Mouse (Mus musculus) left cerebral cortex, postnatal 36 days (tissue): ENCODE results near the gene Sart3. TPM values are rescaled to one million over a fixed set of nuclear protein-coding genes. Genes with fewer than 3 reads are reported as not detected.

ENCODE experiments used
- DNase-seq, 2 experiments: peaks; one replicate each; pipeline ENCODE4 v3.0.0; 2021 to 2022; ENCODE audit warnings: low spot score in 2 of 2, mixed read lengths in 1 of 2
- intact Hi-C: fragments of 180-260 bp; cut with DNase I; formaldehyde crosslinking; loops from one replicate; pipeline ENCODE4 v1.15.1; 2025
- total RNA-seq, 2 experiments: library from RNA; stranded (reverse); gene quantifications; 2 replicates each; pipeline ENCODE4 v1.2.3; 2021

Sart3 gene
- total RNA-seq, 2 experiments from 2014 or later: 34.3 to 45.9 TPM

DNA sequence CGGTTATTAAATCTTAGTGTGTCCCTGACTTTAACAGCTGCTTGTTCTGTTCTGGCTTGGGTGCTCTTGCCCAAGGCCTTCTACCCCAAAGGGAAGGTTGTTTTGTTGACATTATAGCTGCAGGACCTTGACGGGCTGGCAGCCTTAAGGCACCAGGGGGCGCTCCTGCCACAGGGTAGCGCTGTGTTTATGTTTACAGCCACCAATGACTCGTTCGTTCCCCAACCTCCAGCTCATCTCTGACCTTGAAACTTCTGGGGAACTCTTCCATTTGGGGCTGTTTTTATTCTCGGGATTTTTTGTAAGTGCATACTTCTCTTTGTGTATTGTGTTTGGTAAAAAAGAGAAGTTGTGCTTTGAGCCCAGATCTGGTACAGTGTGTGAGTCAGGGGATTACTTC, 1.4 kb upstream of the Sart3 start:
- intact Hi-C loops: loop anchor here (1.0 to 5.0 kb wide), 4 partner anchors 36 to 181 kb away; partner anchors contain the start of gene Ficd

DNA sequence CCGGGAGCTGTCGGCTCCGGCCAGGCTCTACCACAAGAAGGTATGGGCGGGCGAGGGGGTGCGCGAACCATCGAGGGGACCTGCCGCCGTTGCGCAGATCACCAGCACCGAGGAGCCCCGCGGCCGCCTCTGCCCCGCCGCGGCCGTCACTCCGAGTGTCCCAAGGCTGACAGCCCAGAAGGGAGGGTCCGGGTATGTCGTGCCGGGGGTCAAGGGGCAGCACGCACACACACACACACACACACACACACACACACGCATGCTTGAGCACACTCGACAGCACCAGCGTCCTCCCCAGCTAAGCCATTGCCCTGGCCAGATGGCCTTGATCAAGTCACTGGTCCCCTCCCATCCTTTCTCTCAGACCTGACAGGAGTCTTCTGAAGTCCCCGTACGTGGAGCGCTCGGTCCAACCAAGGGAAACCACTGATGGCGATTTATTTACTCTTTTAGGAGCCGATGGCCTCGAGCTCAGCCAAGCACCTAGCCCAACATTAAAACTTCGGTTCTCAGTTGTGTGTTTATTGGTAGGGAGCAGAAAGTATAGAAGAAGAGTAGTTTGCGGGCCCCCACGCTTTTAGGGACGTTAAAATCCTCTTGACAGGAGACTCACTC, 702 bp upstream of the Sart3 start:
- DNase-seq: no peak
- intact Hi-C loops: loop anchor here (1.0 to 5.0 kb wide), 3 partner anchors 36 to 72 kb away; partner anchors contain the start of gene Ficd

More for the DNA sequence above, 1.4 kb upstream of the Sart3 start:
- DNase-seq: peak; percentile 79 to 82

DNA sequence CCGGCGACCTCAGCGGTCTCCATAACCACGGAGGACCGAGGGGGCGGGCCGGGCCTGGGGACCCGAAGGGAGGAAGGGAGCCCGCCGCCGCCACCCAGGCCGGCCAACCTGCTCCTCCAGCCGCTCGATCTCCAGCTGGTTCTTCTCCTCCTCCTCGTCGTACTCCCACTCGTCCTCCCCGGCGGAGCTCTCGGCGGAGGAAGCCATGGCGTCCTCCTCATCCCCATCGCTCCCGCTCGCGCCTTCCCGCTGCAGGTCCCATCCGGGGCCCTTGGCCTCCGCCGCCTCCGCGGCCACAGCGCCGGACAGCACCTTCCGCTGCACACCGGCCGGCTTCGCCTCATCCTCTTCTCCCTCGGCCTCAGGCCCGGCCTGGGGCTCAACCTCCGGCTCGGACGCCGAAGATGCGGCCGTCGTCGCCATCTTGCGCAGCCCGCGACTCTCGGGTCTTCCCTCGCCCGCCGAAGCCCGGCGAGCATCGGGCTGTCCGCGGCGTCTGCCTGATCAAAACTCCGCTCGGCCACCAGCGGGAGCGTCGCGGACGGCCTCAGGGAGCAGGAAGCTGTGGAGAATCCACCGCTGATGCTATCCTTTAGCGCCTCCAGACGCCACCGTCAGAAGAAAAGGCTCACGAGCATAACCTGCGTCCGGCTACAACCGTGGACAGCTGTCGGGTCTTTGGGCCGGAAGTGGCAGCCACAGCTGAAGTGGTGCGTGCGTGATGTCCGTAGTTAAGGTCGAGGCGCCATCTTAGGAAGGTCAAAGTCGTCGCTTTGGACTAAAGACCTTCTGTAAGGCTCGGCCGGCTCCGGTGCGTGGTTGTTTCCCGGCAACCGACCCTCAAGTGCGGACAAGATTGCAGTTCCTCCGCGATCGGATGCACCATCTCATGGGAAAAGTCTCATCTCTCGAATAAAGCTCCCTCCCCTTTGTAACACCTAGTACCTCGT, 822 bp downstream of the Sart3 start:
- peak; percentile 90 to 91 for DNase-seq
- intact Hi-C loops: loop anchor here (2.0 to 5.0 kb wide), 2 partner anchors 34 to 73 kb away; partner anchors contain the start of gene Ficd

DNA sequence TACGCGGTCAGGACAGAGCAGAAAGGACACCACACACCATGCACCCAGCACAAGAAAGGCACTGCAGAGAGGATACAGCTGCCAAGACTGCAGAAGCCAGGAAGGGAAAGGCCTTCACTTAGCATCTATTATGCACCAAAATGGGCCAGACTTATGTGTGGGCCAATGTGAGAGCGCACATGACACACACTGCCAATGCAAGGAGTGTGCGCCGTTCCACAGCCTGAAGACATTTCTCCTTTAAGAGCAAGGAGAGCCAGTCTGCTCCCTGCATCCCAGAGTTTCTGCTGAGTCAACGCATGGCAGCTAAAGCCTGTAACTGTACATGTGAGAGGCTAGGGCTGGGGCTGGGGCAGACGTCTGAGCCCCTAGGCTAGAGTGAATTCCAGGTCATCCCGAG, 3.5 kb downstream of the Sart3 start:
- intact Hi-C loops: no loop called here
- no peak for DNase-seq

DNA sequence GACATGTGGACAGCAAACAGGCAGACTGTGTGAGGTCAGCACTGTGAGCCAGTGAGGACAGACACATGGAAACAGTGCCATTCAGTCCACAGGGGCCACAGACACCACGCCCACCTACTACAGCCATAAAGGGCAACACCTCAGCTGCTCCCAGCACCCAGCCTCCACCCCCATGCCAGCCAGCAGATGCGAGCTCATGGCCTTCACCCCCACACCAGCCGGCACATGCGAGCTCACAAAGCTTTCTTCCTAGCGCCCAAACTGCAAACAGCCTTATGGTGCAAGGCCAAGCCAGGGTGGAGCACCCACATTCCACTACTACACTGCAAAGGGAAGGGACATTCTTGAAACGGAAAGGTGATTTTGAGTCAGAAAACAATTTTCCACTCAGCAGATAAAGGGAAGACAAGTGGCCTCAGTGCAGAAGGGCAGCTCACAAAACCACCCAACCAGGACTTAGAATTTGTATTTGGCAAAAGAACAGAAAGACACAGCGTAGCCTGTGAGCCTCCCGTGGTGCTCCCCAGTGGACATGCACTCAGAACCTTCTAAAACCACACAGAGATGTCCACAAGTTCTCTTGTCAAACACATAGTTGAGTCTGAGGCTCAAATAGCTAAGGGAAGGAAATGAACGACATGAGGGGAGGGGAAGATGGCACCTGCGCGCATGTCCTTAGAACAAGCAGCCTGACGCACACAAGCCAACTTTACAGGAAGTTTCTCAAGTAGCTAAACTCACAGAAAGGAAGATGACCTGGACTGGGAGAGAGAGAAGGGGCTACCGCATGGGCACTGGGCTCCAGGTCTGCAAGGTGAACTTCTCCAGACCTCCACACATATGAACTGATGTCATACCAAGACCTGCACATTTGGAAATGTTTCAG, 6.4 kb downstream of the Sart3 start:
- no peak for DNase-seq
- intact Hi-C loops: no loop called here

DNA sequence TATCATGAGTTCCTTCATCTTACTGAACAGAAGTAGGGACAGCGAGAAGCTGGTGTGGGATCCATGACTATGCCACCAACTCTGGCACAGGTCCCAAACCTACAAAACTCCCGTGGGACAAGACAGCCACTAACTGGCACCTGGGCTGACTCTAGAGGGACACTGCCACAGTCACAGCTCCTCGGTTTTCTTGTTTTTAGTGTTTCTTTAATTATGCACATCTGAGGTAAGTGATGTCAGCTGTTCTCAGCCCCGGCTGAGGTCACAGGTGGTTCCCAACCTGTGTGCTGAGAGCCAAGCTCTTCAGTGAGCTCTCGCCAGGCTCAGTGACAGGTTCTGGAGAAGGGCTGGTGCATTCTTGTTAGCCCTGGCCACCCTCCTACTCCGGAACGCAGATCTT, 7.9 kb downstream of the Sart3 start:
- intact Hi-C loops: no loop called here
- DNase-seq: no peak

DNA sequence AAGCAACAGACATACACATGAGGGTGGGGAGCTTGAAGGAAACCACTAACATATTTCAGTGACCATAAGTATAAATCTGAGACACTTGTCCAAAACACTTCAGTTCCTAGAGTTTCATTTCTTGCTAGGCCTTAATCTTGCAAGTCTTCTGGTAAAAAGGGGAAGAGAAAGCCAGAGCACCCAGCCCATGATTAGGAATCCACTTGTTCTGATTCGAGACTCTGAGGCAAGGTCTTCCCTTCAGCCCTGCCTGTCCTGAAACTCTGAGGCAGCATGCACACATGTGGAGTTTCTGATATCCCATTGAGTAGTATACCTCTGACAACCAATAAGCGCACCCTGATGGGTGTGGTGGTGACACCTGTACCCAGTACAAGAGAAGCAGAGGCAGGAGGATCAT, 10.7 kb downstream of the Sart3 start:
- DNase-seq: no peak
- intact Hi-C loops: no loop called here

DNA sequence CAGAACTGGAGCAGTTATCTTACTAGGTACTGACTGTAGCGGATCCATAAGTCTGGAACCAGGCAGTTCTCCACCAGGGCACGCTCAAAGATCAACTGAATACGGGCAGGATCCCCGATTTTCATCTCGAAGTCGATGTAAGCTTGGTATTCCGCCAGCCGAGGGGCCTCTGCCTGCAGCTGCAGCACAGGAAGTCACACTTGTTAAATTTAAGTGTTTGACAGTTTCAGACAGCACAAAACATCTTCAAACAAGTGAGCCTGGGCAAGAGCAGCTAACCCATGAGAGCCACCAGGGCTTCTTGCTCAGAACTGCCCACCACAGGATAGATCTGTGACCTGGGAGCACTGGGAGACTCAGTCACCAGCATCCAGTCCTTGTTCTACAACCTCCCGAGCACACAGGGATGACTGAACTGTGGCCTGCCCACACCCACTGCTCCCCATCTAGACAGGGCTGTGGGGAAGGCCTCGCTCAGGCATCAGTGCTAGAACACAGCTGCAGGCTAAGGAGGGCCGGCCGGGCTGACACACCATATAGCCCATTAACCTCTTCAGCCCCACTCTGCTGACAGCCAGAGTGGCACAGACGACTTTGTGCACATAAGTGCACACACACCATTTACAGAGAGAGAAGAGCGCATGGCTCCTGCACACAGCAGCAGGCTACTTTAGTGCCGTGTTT, 16.8 kb downstream of the Sart3 start:
- DNase-seq: no peak
- intact Hi-C loops: no loop called here

DNA sequence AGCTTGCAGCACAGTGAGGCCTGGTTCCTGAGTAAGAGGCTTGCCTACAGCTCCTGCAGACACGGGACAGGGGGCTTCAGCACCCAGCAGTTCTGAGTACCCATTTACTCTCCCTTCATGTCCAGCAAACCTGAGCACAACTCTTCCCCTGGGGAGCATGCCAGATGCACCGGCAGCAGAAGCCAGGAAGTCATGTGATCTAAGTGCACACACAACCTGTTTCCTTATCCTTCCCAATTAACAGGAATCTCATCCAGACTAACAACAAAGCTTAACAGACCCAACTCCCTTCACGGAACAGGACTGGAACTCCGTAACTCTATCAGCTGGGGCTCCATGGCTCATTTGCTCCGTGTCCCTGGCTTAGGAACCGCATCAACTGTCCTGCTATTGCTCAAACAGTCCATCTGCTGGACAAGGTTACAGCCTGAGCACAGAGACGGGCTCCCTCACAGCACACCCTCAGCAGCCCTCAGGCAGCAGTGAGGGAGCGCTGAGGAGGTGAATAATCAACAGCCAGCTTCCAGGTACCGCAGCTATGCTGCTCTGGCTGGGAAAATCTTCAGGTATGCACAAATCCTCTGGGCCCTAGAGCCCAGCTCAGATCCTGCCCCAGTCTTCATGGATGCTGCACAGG, 20.7 kb downstream of the Sart3 start:
- no peak for DNase-seq
- intact Hi-C loops: no loop called here

DNA sequence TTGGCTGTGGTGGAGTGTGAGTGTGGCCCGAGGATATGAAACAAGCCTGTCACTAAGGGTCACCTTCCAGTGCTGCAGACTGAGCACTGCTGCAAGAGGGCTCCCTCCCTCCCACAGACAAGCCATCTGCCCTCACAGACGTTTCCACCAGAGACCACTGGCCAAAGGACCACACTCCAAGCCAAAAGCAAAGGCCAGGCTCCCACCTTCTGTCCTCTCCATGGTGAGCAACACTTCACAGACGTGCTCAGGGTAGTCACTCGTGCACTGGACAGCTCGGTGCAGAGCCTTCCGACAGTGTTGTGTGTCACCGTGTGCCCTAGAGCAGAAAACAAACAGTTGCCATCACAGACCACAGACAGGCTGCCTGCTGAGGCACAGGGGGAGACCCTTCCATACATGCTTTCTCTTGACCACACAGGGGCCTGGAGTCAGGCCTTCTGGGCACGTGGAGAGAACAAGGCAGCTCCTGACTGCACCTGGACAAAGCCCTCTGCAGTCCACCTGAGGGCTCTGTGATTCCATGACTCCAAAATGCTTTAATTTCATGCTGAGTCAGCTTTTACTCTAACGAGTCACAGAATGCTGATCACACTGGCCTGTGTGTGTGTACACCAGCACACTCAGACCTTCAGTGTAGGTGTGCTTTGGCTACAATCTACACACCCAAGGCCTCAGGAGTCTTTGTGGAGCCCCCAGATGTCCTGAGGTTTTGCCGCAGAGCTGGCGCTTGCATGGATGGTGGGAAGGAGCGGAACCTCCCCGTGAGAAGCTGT, 23.6 kb downstream of the Sart3 start:
- intact Hi-C loops: no loop called here
- no peak for DNase-seq

DNA sequence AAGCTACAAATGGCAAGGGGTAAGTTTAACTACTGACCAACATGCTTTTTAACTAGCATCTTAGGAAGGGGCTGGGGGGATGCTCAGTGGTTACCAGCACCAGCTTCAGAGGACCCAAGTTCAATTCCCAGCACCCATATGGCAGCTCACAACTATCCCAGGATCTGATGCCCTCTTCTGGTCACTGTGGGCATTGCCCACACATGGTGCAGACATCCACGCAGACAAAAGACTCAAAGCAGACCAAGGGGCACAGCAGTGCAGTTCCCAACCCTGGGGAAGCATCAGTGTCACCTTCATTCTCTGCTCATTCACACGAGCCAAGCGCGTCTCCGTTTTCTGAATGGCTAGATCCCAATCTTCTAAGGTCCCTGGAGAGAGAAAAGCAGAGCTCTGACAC, 24.7 kb downstream of the Sart3 start:
- intact Hi-C loops: no loop called here

DNA sequence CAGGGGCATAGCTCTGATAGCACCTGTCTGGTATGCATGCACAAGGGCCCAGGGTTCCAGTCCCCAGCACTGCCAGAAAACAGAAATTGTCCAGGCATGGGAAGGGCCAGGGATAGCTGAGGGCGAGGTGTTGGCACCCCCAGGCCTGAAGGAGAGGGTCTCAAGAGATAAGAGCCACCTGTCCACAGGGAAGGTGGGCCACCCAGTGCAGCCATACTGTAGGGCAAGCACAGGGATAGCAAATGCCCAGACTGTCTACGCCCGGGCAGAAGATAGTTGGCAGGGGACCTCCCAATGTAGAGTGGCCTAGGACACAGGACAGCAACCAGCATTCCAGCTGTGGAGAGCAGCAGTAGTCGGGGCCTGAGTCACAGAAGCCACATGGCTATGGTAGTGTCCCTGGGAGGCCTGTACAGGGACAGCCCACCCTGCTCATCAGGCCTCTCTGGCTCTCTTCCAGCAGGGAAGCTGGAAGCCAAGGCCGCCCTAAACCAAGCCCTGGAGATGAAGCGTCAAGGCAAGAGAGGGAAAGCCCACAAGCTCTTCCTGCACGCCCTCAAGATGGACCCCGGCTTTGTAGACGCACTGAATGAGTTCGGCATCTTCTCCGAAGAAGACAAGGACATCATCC, 34.6 kb downstream of the Sart3 start:
- intact Hi-C loops: loop anchor here (5.0 kb wide), 1 partner anchor 35 kb away; the partner anchor contains the start of genes Iscu and Sart3
- no peak for DNase-seq

More for the DNA sequence above, 24.7 kb downstream of the Sart3 start:
- no peak for DNase-seq

DNA sequence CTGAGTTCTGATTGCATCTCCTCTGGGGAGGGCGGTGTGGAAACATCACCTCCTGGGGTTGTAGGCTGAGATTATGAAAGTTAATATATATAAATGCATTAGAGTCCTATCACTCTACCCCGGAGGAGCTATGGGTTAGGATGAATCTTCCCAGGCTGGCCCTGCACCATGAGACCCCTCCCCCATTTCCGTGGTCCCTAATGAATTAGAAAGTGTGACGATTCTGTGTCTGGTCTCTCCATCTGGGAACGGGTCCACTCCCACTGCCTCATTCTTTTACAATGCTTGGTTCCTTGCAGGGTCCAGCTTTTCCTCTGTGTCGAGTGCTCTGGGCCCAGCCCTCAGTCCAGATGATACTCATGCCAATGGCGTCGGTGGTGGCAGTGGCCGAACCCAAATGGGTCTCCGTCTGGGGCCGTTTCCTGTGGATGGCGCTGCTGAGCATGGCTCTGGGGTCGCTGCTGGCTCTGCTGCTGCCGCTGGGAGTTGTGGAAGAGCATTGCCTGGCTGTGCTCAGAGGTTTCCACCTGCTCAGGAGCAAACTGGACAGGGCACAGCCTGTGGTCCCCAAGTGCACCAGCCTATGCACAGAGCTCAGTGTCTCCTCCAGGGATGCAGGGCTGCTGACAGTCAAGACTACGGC, 35.7 kb downstream of the Sart3 start:
- intact Hi-C loops: loop anchor here (5.0 kb wide), 1 partner anchor 36 kb away; the partner anchor contains the start of genes Iscu and Sart3
- DNase-seq: no peak

DNA sequence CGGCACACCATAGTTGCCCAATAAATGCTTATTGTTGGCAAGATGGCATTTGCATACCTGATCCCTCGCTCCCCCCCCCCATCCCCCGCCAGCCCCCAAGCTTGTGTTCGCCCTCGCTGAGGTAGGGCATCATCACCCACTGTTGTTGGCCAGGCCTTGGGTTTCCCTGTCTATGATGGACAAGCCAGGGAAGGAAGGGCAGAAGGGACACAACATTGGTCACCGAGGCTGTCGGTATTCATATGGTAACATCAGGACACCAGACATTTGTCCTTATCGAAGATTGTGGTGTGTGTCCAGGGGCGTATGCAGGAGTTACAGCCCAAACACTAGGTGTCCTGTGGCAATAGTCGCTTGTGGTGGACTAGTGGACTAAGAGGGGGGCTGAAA, 36.2 kb downstream of the Sart3 start:
- intact Hi-C loops: loop anchor here (5.0 kb wide), 1 partner anchor 36 kb away; the partner anchor contains the start of genes Iscu and Sart3
- no peak for DNase-seq

DNA sequence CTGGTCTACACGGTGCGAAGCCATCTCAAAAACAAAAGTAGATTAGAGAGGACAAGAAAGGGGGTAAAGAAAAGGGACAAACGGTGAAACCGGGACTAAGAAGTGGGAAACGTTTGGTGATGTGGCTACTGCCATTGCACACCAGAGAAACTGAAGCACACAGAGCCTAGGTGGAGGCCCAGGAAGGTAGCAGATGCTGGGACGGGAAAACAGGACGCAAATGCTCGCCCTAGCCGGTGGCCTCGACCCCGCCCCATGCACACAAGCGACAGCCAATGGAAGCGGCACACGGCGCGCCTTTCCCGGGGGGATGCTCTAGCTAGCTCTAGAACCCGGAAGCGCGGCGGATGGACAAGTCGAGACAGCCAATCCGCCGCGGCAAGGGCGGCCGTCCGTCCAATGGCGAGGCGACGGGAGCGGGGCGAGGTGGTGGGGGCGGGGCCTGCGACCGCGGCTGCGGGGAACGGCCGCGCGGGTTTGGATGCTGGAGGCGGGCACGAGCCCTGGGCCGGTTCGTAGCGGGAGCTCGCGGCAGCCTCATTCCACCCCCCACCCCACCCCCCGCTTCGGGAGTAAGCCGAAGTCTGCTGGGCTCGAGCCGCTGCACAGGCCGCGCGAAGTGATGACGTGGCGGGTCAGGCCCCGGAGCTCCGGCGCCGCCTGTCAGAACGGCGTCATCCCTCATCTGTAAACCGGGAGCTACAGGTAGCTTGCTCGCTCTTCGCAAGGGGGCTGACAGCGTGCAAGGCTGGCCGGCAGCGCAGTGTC, 36.8 kb downstream of the Sart3 start, which contains the start of gene Ficd:
Gene Ficd, plus strand, starts transcription at position 459 of the 768 bp plus-strand sequence.
- intact Hi-C loops: loop anchor here (5.0 kb wide), 1 partner anchor 37 kb away; the partner anchor contains the start of genes Iscu and Sart3
- peak; percentile 90 for DNase-seq

DNA sequence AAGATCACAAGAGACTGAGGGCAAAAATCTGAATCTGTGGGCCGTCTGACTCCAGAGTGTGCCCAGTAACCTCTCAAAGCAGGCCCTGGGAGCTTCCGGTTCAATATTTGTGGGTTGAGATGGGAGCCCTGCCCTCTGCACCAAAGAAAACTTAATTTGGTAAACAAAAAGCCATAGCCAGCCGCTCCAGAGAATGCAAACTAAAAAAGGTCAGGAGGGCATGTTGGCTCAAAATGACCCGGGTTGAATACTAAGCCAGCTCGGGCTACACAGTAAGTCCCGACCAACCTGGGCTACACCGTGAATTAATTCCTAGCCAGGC, 37.3 kb downstream of the Sart3 start:
- intact Hi-C loops: loop anchor here (5.0 kb wide), 1 partner anchor 37 kb away; the partner anchor contains the start of genes Iscu and Sart3
- no peak for DNase-seq
